Mouse (Mus musculus): ENCODE measurements at regions not wholly inside any gene's neighbourhood (a gene's known extent, or its start where the extent isn't known, plus 50 kb on each side); places are given as distances from the start of the nearest gene placed in this dataset.

DNA sequence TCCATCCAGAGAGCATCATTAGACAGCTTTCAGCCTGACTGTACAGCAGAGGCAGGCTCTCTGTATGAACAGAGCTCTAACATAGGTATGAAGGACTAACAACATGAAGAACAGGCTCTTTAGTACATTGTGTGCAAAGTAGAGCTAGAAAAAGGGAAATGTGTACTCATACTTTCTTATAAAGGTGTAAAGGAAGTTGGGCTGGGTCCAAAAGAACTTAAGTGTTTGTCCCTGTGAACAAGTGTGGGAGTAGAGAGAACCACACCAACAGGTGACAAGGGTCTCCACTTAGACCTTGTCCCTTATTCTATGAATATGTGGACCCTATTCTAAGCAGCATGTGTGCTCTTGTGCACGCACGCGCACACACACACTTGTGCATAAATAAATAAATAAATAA lies 127.0 kb downstream of the Zfp706 start:
- no peak for TF ChIP-seq CTCF (IDR thresholded peaks at IDR 0.05; ENCODE audit: low read depth, low read length)
- TF ChIP-seq GATA1 (IDR thresholded peaks at IDR 0.05; ENCODE audit: borderline replicate concordance, low read length) = no peak
- no peak for TF ChIP-seq TAL1 (conservative IDR thresholded peaks at IDR 0.05; ENCODE audit: low read depth, low read length)
- no peak for TF ChIP-seq POLR2AphosphoS5 (IDR thresholded peaks at IDR 0.05; ENCODE audit: insufficient replicate concordance, low read depth, low read length)
- TF ChIP-seq GATA2 (IDR thresholded peaks at IDR 0.05; ENCODE audit: borderline replicate concordance, low read depth, low read length) = no peak
